Mouse (Mus musculus): ENCODE data around the gene Fggy.

Gene Fggy

GRCm38 (mm10) chr4:95788867-95789266 lies 231.6 kb downstream of the Fggy start:
- no peak for DNase-seq

DNA sequence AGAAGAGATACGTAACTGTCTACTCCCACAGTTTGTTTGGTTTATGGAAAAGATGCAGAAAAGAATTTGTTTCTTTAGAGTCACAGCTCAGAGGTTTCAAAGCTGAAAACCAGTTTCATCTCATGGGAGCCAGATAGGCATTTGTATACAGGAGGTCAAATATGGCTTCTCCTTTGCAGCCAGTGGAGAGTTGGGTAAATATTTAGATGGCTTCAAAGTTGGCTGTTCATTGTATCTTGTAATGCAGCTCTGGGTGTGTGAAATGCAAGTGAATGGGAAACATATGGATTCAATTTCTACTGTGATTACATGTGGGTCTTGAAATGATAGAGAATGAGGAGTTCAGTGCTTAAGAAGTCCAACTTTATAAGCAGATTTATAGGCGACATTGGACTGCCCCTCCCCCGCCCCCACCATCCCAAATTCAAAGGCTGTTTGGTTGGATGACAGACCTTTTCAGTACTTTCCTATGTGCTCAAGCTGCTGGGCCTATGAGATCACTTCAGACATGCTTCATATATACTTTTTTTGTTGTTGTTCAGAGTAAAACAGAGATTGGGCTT lies 234.7 kb downstream of the Fggy start:
- DNase-seq: no peak

DNA sequence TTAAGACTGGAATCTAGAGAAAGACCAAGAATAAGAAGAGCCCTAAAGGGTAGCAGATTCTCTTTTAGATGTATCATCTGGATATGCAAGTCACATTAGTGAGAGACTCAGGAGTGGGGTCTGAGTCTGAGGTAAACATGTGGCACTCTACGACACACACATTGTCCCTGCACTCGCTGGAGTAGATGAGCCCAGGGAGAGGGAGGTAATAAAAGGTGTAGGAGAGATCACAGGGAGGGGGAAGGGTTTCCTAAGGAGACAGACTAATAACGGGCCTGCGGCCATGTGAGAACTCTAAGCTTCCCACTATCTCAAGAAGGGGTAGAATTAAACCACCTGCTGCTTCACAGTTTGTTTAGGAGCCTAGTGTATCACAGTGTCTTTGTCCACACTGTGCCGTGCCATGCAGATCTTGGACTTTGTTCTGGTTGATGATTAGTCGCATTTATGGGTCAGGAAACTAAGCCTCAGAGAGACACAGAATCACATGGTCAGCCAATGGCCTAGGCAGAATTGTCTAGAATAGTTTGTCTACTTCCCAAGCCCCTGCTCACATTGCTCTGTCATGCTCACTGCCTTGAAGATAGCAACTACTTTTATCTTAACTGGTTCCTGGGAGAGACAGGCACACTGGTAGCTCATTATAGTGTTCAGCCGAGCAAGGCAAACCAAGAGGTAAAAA lies 236.5 kb downstream of the Fggy start:
- DNase-seq: no peak

DNA sequence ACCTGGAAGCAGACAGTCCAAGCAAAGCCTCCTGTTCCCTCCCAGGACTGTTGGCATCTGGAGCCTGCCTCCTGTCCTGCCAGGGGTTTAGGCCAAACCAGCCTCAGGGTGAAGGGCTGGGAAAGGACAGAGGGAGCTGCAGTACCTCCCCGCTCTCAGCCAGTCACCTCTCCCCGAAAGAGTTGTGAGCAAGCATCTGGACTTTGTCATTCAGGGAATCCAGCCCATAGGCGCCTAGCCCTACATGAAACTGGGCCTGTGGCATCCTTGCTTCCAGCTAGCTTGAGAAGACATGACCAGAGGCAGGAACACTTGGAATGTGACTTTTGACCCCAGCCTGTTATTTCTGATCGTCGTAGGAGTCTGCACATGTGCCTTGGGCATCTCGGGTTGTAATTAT lies 237.3 kb downstream of the Fggy start:
- no peak for DNase-seq

- DNase-seq: no peak
Measured at GRCm38 (mm10) chr4:95795283-95795682, 238.0 kb downstream of the Fggy start.

DNA sequence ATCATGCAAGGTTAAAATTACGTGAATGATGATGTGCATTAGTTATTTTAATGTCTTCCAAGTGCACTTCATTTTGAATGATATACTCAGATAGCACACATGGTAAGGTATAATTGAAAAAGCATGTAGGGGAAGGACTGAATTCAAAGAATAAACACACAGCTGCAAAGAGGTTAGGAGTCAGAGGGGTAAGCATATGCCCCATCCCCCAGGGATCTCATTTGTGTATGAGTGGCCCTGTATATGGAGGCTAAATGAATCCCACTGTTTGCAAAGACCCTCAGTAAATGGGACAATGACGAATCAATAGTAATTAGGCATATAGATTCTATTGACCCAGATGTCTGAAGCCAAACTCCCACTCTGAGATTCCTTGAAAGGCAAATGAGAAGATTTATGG lies 262.3 kb downstream of the Fggy start:
- DNase-seq: no peak

GRCm38 (mm10) chr4:95821906-95822579 lies 264.7 kb downstream of the Fggy start:
- DNase-seq: no peak

- no peak for DNase-seq
Measured at GRCm38 (mm10) chr4:95828164-95828563, 270.9 kb downstream of the Fggy start.

DNA sequence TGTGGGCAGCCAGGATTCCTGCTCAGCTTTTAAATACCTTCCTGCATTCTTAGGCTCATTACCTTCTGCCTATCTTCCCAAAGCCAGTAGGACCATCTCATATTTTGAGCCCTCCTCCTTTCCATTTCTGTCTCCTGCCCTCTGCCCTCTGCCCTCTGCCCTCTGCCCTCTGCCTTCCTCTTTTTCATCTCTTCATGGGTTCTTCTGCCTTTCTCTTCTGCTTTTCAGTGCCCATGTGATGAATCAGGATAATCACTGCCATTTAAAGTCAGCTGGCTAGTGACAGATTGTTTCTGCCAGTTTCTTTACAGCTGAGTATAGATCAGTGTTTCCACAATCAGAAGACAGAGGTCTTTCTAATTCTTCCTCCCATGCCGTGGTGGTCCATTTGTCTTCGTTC lies 273.0 kb downstream of the Fggy start:
- DNase-seq: no peak

DNA sequence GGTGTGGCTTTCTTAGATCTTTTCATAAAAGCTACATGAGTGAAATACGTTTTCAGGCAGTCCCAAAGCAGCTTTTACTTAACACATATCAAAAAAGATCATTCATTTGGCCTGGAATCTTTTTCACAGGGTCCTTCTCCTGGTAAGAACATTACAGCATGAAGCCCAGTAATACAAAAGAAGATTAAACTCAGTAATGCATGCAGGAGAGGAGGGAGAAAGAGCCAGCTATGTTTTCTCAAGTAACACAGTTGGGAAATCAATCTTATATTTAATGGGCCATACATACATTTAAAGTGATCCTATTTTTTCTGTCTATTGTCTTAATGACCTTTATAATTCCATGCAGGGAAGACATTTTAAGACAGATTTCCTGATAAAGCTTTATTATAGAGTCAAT lies 282.6 kb downstream of the Fggy start:
- DNase-seq: no peak

- DNase-seq: no peak
Measured at GRCm38 (mm10) chr4:95840389-95841053, 283.2 kb downstream of the Fggy start.

DNA sequence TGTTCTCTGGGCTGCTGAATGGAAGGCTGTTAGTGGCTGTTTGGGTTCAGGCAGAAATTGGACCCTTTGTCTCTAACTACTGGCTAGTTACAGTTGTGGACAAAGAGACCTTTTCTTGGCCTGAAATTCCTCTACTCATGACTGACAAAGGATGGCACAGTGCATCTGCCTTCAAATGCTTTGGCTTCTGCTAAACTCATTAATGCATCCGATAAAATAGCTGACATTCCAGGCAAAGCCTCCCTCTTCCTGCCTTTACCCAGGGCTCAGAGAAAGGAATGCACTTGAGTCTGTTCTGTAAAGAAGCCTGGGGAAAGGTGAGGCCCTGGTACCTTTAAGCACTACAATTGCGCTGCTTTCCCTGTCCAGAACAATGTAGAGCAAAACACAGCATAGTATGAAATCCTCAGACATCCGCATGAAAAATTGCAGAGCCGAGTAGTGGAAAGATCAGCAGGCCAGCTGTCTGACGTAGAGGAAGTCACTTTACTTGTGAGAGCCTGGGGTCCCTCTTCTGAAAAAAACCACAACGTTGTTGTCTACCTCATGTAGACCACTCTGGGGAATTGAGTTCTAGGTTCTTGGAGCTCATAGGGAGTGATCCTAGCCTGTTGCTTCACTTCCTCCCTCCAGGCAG lies 288.8 kb downstream of the Fggy start:
- no peak for DNase-seq

GRCm38 (mm10) chr4:95847219-95847618 lies 289.9 kb downstream of the Fggy start:
- DNase-seq: no peak

- DNase-seq: no peak
Measured at GRCm38 (mm10) chr4:95847664-95848063, 290.4 kb downstream of the Fggy start.

GRCm38 (mm10) chr4:95849497-95849896 lies 292.2 kb downstream of the Fggy start:
- DNase-seq: no peak

- no peak for DNase-seq
Measured at GRCm38 (mm10) chr4:95850044-95850739, 292.9 kb downstream of the Fggy start.

- DNase-seq: no peak
Measured at GRCm38 (mm10) chr4:95852257-95852656, 294.9 kb downstream of the Fggy start.

DNA sequence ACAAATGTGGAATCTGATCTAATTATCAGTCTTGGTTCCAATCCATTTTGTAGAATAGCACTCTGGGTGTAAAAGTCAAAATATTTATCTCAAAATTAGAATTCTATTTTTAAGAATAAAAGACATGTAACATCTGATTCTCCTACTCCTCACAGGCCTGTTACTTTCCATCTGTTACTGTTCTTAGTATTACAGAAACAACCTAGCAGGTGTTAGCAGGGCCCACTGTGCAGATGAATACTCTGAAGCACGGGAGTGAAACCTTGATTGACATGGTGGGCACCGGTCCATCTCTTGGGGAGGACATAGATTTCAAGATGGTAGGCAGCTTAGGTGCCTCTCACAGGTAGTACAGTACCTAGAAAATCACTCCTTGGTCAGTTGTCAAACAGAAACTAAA lies 298.7 kb downstream of the Fggy start:
- DNase-seq: no peak

DNA sequence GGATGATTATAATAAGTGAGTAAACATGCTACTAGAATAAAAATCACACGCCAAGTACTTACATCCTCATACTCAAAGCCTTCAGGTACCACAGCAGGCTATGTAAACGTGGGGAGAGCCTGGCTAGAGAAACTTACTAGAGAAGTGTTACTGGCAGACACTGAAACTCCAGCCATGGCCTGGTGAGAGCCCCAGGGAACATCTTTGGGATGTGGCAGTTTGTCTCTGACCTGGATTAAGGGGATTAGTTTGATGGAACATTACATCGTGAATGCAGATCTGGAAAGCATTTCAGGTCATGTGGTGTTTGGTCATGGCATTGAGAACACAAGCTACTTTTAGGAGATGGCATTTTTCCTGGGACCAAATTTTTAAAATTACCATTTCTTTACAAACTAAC lies 303.3 kb downstream of the Fggy start:
- DNase-seq: no peak

GRCm38 (mm10) chr4:95861074-95861473 lies 303.8 kb downstream of the Fggy start:
- DNase-seq: no peak

GRCm38 (mm10) chr4:95861741-95862155 lies 304.4 kb downstream of the Fggy start:
- DNase-seq: no peak

- no peak for DNase-seq
Measured at GRCm38 (mm10) chr4:95862276-95862675, 305.0 kb downstream of the Fggy start.
